In genomic region chr11:23261490-23261889, GRCm38 (mm10) we compare ENCODE assay signal across 10 mouse cellular contexts. TPM values are rescaled to one million over a fixed set of nuclear protein-coding genes. Genes with fewer than 3 reads are reported as not detected.
DNase-seq lines count a peak whose midpoint lies in the region; ATAC-seq and TF ChIP-seq lines count a peak whose summit lies in the region.
"Had no signal": no experiment of that assay in that cellular context is flagged by ENCODE, and none has a peak within 500 bp of the region (broad histone marks: within the 10 kb centered on the region; RNA-seq: fewer than 3 reads in every experiment).

No protein-coding gene starts in this region.

- H3K36me3 ChIP-seq in kidney, embryonic 16.5 days (ENCODE audit: insufficient read depth, low read length) = peaks cover 37% of the 10 kb centered on the region
- peaks cover 2% of the 10 kb centered on the region; the same call in 1 of the 2 replicates for H3K36me3 ChIP-seq in stomach, postnatal 0 days (ENCODE audit: control insufficient read depth, insufficient read depth, low read length)

- no peaks in the 10 kb centered on the region for H3K9me3 ChIP-seq in kidney, embryonic 16.5 days (ENCODE audit: low read length)
- H3K9me3 ChIP-seq in stomach, postnatal 0 days (ENCODE audit: control insufficient read depth, low read length) = no peaks in the 10 kb centered on the region
- H3K9me3 ChIP-seq: neural tube, embryonic 13.5 days had no signal

- peak; percentile 30 for DNase-seq in kidney, adult 9 months
- peak; percentile 19 for DNase-seq in thymus, postnatal 14 days
- DNase-seq in thymus, postnatal 36 days = no peak
- peak; percentile 12 for DNase-seq in MEL-GATA-1-ER (ENCODE audit: extremely low read depth, low read depth)
- no peak for DNase-seq in stomach, postnatal 0 days (ENCODE audit: low spot score)
- DNase-seq in urinary bladder, postnatal 4 days (ENCODE audit: low spot score in 2 of 2) = no peak
- DNase-seq: kidney, adult 8-10 months; thymus, adult 2 months had no signal

- WGBS in kidney, embryonic 16.5 days = 66% methylated on average over 3 of the region's 3 CpGs
- WGBS in stomach, postnatal 0 days = 57% methylated on average over 3 of the region's 3 CpGs

- no peak for TF ChIP-seq EP300 in stomach, postnatal 0 days (optimal IDR thresholded peaks at IDR 0.05)

- peaks cover 21% of the 10 kb centered on the region; the same call in 1 of the 2 replicates for H3K4me1 ChIP-seq in kidney, embryonic 16.5 days (ENCODE audit: insufficient read depth, low read length)
- no peaks in the 10 kb centered on the region for H3K4me1 ChIP-seq in stomach, postnatal 0 days (replicated peaks; ENCODE audit: control insufficient read depth, insufficient read depth)

- H3K27me3 ChIP-seq in kidney, embryonic 16.5 days (ENCODE audit: insufficient read depth, low read length) = no peaks in the 10 kb centered on the region
- no peaks in the 10 kb centered on the region for H3K27me3 ChIP-seq in stomach, postnatal 0 days (ENCODE audit: control insufficient read depth, insufficient read depth, low read length)
- H3K27me3 ChIP-seq: neural tube, embryonic 13.5 days had no signal

- no peak overlapping the region for H3K4me2 ChIP-seq in kidney, embryonic 16.5 days (replicated peaks; ENCODE audit: low read depth, low read length)
- H3K4me2 ChIP-seq in stomach, postnatal 0 days (replicated peaks; ENCODE audit: low read depth) = no peak overlapping the region
- H3K4me2 ChIP-seq: neural tube, embryonic 13.5 days had no signal

- no peak overlapping the region for H3K9ac ChIP-seq in kidney, embryonic 16.5 days (replicated peaks; ENCODE audit: low read length)
- no peak overlapping the region for H3K9ac ChIP-seq in stomach, postnatal 0 days (ENCODE audit: low read length)
- H3K9ac ChIP-seq: neural tube, embryonic 13.5 days had no signal

- no peak overlapping the region for H3K4me3 ChIP-seq in kidney, embryonic 16.5 days (ENCODE audit: low read length)
- no peak overlapping the region for H3K4me3 ChIP-seq in stomach, postnatal 0 days (ENCODE audit: low read depth, low read length)
- H3K4me3 ChIP-seq: neural tube, embryonic 13.5 days had no signal

- no peak for ATAC-seq in kidney, embryonic 16.5 days (ENCODE audit: low FRiP score, low TSS enrichment)
- ATAC-seq in stomach, postnatal 0 days (ENCODE audit: low FRiP score, low TSS enrichment) = no peak

- TF ChIP-seq CTCF in stomach, postnatal 0 days (IDR thresholded peaks at IDR 0.05; ENCODE audit: low read depth) = peak; percentile 66

- H3K27ac ChIP-seq in kidney, embryonic 16.5 days (ENCODE audit: low read length) = no peak overlapping the region
- H3K27ac ChIP-seq in stomach, postnatal 0 days (replicated peaks) = no peak overlapping the region
- H3K27ac ChIP-seq: neural tube, embryonic 13.5 days had no signal

RNA-seq across cellular contexts. Expression of gene Xpo1, which starts 5.6 kb away (rescaled TPM):
- polyA plus RNA-seq in kidney, embryonic 16.5 days (2015; fragmentation: Nextera tagmentation; extraction: Ambion mirVana) = 95.1 and 96.8 TPM in 2 replicates
- polyA plus RNA-seq in stomach, postnatal 0 days (2015; fragmentation: Nextera tagmentation; extraction: Ambion mirVana) = 20.9 and 21.4 TPM in 2 replicates

RNA-seq across cellular contexts. Expression of gene Usp34, which starts 45.2 kb away (rescaled TPM):
- 22.4 and 22.5 TPM in 2 replicates for polyA plus RNA-seq in kidney, embryonic 16.5 days (2015; fragmentation: Nextera tagmentation; extraction: Ambion mirVana)
- polyA plus RNA-seq in stomach, postnatal 0 days (2015; fragmentation: Nextera tagmentation; extraction: Ambion mirVana) = 11.8 and 12.8 TPM in 2 replicates

Comparison
In these comparisons a context has a peak if more than half of its experiments do, and no peak if none do; other contexts are left out.
1. DNase-seq: peak in kidney, adult 9 months (single experiment), thymus, postnatal 14 days (single experiment) and MEL-GATA-1-ER (single experiment); none in thymus, postnatal 36 days (0 of 2), stomach, postnatal 0 days (single experiment) and urinary bladder, postnatal 4 days (0 of 2).